Mouse (Mus musculus): ENCODE data around the gene Dnaaf3. TPM values are rescaled to one million over a fixed set of nuclear protein-coding genes. Genes with fewer than 3 reads are reported as not detected.
"Not testable (repeated sequence)": the region's sequence is repeated elsewhere in the genome, so short reads cannot be mapped to it uniquely, and the experiment has no call there.

The Dnaaf3 gene
- polyA plus RNA-seq, 1 experiment from 2014 or later = 0.13 TPM

GRCm38 (mm10) chr7:4539019-4539418 is 6.8 kb upstream of the Dnaaf3 start:
- ATAC-seq (ENCODE audit: low read depth) (no peak), DNase-seq (no peak)
- Histone ChIP-seq H3K9me3 (replicated peaks) (no peaks in the 10 kb centered on the region), H3K27ac (no peak overlapping the region), H3K4me1 (replicated peaks) (peaks cover 4% of the 10 kb centered on the region; the same call in 1 of the 2 replicates), H3K4me2 (no peak overlapping the region), H3K4me3 (replicated peaks) (no peak overlapping the region), H3K36me3 (no peaks in the 10 kb centered on the region), H3K9ac (no peak overlapping the region), H3K27me3 (peaks cover 11% of the 10 kb centered on the region; the same call in 1 of the 2 replicates)
- 51% methylated on average over 2 of the region's 2 CpGs for WGBS (ENCODE audit: insufficient replicate concordance)

GRCm38 (mm10) chr7:4537181-4537580 is 4.9 kb upstream of the Dnaaf3 start:
- H3K27me3 ChIP-seq = peaks cover 20% of the 10 kb centered on the region
- no peak for ATAC-seq (ENCODE audit: low read depth)

GRCm38 (mm10) chr7:4536369-4536768 is 4.1 kb upstream of the Dnaaf3 start:
- 68% methylated on average over 4 of the region's 4 CpGs for WGBS (ENCODE audit: insufficient replicate concordance)
- no peaks in the 10 kb centered on the region for H3K36me3 ChIP-seq
- H3K9ac ChIP-seq = no peak overlapping the region
- H3K4me2 ChIP-seq = no peak overlapping the region
- H3K4me3 ChIP-seq (replicated peaks) = no peak overlapping the region
- no peak overlapping the region for H3K27ac ChIP-seq
- H3K9me3 ChIP-seq (replicated peaks) = no peaks in the 10 kb centered on the region
- 0 out of 2 replicates have a peak, but pooled peaks cover 5% of the 10 kb centered on the region for H3K4me1 ChIP-seq (replicated peaks)
- no peak for ATAC-seq (ENCODE audit: low read depth)
- H3K27me3 ChIP-seq = peaks cover 28% of the 10 kb centered on the region
- DNase-seq = no peak

More at GRCm38 (mm10) chr7:4537181-4537580, 4.9 kb upstream of the Dnaaf3 start:
- WGBS (ENCODE audit: insufficient replicate concordance) = 44% methylated on average over 4 of the region's 4 CpGs
- Histone ChIP-seq H3K27ac (no peak overlapping the region), H3K4me2 (no peak overlapping the region), H3K9me3 (replicated peaks) (no peaks in the 10 kb centered on the region), H3K9ac (no peak overlapping the region), H3K4me1 (replicated peaks) (peaks cover 5% of the 10 kb centered on the region; the same call in 1 of the 2 replicates), H3K4me3 (replicated peaks) (no peak overlapping the region), H3K36me3 (no peaks in the 10 kb centered on the region)
- no peak for DNase-seq

- 53% methylated on average over 8 of the region's 8 CpGs for WGBS (ENCODE audit: insufficient replicate concordance)
- H3K4me3 ChIP-seq (replicated peaks); H3K9me3 ChIP-seq (replicated peaks); H3K27ac ChIP-seq; ATAC-seq (ENCODE audit: low read depth); DNase-seq; H3K36me3 ChIP-seq; H3K4me2 ChIP-seq; H3K9ac ChIP-seq: not testable (repeated sequence)
- Histone ChIP-seq H3K4me1 (replicated peaks) (peaks cover 22% of the 10 kb centered on the region), H3K27me3 (peaks cover 27% of the 10 kb centered on the region)
These were observed 2.1 kb downstream of the Dnaaf3 start for GRCm38 (mm10) chr7:4530166-4530565.

- no peak overlapping the region for H3K27ac ChIP-seq
- peak overlapping the region; percentile 59; the same call in 1 of the 2 replicates for H3K9ac ChIP-seq
- H3K36me3 ChIP-seq = no peaks in the 10 kb centered on the region
- DNase-seq (no peak), ATAC-seq (ENCODE audit: low read depth) (no peak)
- peaks cover 25% of the 10 kb centered on the region for H3K4me1 ChIP-seq (replicated peaks)
- no peaks in the 10 kb centered on the region for H3K9me3 ChIP-seq (replicated peaks)
- peak overlapping the region; percentile 47; the same call in 1 of the 2 replicates for H3K4me3 ChIP-seq (replicated peaks)
- peaks cover 17% of the 10 kb centered on the region for H3K27me3 ChIP-seq
- WGBS (ENCODE audit: insufficient replicate concordance) = 46% methylated on average over 18 of the region's 18 CpGs
- peak overlapping the region; percentile 66 for H3K4me2 ChIP-seq
These were observed 5.0 kb downstream of the Dnaaf3 start for GRCm38 (mm10) chr7:4527302-4527689.

GRCm38 (mm10) chr7:4526341-4527301 is 5.6 kb downstream of the Dnaaf3 start:
- Histone ChIP-seq H3K4me1 (replicated peaks) (peaks cover 27% of the 10 kb centered on the region), H3K27me3 (peaks cover 17% of the 10 kb centered on the region), H3K9me3 (replicated peaks) (no peaks in the 10 kb centered on the region), H3K4me2 (peak overlapping the region; percentile 66), H3K4me3 (replicated peaks) (peak overlapping the region; percentile 47), H3K27ac (no peak overlapping the region), H3K9ac (peak overlapping the region; percentile 59), H3K36me3 (no peaks in the 10 kb centered on the region)
- peak; percentile 85 for ATAC-seq (ENCODE audit: low read depth)
- 16% methylated on average over 40 of the region's 40 CpGs for WGBS (ENCODE audit: insufficient replicate concordance)
- DNase-seq = peak; percentile 77

- not testable (repeated sequence) for H3K4me3 ChIP-seq (replicated peaks); ATAC-seq (ENCODE audit: low read depth); H3K36me3 ChIP-seq; H3K9ac ChIP-seq; H3K9me3 ChIP-seq (replicated peaks); H3K27ac ChIP-seq; H3K4me2 ChIP-seq
- H3K4me1 ChIP-seq (replicated peaks) = peaks cover 39% of the 10 kb centered on the region
- 59% methylated on average over 15 of the region's 15 CpGs for WGBS (ENCODE audit: insufficient replicate concordance)
- H3K27me3 ChIP-seq = peaks cover 28% of the 10 kb centered on the region
- peak; percentile 31 for DNase-seq
These were observed 7.9 kb downstream of the Dnaaf3 start, which contains the start of gene Tnni3 for GRCm38 (mm10) chr7:4524212-4524922. TSS of gene Tnni3 (minus strand) at chr7:4524229.

DNA sequence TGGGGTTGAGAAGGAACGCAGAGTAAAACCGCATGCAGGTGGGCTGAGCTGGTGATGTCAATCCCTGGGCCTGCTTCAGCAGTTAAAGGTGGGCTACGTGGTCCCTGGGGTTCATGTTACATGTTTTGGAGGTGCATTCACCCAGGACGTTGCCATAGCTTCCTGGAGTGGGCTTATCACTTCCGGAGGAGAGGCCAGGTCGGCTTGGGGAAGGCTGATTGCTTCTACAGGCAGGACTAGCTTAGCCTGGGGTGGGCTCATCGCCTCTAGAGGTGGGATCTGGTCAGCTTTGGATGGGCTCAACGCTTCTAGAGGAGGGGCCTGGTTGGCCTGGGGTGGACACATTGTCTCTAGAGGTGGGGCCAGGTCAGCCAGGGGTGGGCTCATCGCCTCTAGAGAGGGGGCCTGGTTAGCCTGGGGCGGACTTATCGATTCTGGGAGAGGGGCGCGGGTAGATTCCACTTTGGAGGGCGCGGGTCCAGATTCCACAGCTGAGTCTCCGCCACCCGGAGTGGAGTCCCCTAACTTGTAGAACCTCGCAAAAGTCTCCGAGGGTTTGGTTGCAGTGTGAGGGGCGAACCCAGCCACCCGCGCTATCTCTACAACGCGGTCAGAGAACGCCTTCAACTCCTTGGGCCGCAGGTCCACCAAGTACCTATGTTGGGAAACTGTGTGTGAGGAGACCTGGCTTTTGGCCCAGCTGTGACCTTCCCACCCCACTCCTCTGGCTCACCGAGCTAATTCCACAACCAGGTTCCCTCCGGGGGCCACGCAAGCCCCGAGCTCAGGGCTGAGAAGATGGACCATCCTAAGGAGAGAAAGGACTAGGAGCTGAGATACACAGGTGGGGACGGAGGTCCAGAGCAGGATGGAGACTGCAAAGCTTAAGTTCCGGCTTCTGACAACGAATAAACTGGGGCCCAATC is 8.8 kb downstream of the Dnaaf3 start:
- Histone ChIP-seq H3K9me3 (replicated peaks) (no peaks in the 10 kb centered on the region), H3K27me3 (peaks cover 28% of the 10 kb centered on the region), H3K9ac (no peak overlapping the region), H3K36me3 (no peaks in the 10 kb centered on the region), H3K4me1 (replicated peaks) (peaks cover 39% of the 10 kb centered on the region), H3K27ac (no peak overlapping the region), H3K4me2 (no peak overlapping the region), H3K4me3 (replicated peaks) (no peak overlapping the region)
- 74% methylated on average over 33 of the region's 33 CpGs for WGBS (ENCODE audit: insufficient replicate concordance)
- ATAC-seq (ENCODE audit: low read depth) = no peak
- DNase-seq = no peak

GRCm38 (mm10) chr7:4522292-4522691 is 10.0 kb downstream of the Dnaaf3 start:
- H3K9ac ChIP-seq = no peak overlapping the region
- no peak overlapping the region for H3K4me2 ChIP-seq
- peaks cover 38% of the 10 kb centered on the region for H3K4me1 ChIP-seq (replicated peaks)
- H3K27ac ChIP-seq = no peak overlapping the region
- no peaks in the 10 kb centered on the region for H3K36me3 ChIP-seq
- DNase-seq (no peak), ATAC-seq (ENCODE audit: low read depth) (no peak)
- no peaks in the 10 kb centered on the region for H3K9me3 ChIP-seq (replicated peaks)
- H3K4me3 ChIP-seq (replicated peaks) = no peak overlapping the region
- 36% methylated on average over 6 of the region's 6 CpGs for WGBS (ENCODE audit: insufficient replicate concordance)
- H3K27me3 ChIP-seq = peaks cover 24% of the 10 kb centered on the region

- Histone ChIP-seq H3K27ac (no peak overlapping the region), H3K4me3 (replicated peaks) (no peak overlapping the region), H3K9me3 (replicated peaks) (no peaks in the 10 kb centered on the region), H3K4me1 (replicated peaks) (peaks cover 36% of the 10 kb centered on the region), H3K9ac (no peak overlapping the region), H3K27me3 (peaks cover 24% of the 10 kb centered on the region), H3K4me2 (peak overlapping the region; percentile 41), H3K36me3 (no peaks in the 10 kb centered on the region)
- DNase-seq (no peak), ATAC-seq (ENCODE audit: low read depth) (no peak)
- WGBS (ENCODE audit: insufficient replicate concordance) = 23% methylated on average over 32 of the region's 32 CpGs
These were observed 10.8 kb downstream of the Dnaaf3 start for GRCm38 (mm10) chr7:4521231-4522003.

Data from liver, embryonic 13.5 days (tissue).